Mouse (Mus musculus) heart, adult 2 months (tissue): ENCODE data around the gene Stk11. TPM values are rescaled to one million over a fixed set of nuclear protein-coding genes. Genes with fewer than 3 reads are reported as not detected.

Experiments used
- DNase-seq, 2 experiments: peaks; one replicate each; pipeline ENCODE4 v3.0.0; 2021
- H3K27ac ChIP-seq: fragments of 200-600 bp; 2 replicates; pipeline ENCODE4 v1.8.1; 2022
- H3K27me3 ChIP-seq: fragments of 200-500 bp; 2 replicates; pipeline ENCODE4 v1.6.1; 2012; ENCODE audit warnings: mild to moderate bottlenecking, low read length, inconsistent platforms, mixed read lengths; ENCODE audit not compliant: control insufficient read depth, insufficient read depth
- H3K36me3 ChIP-seq: fragments of 200-500 bp; 2 replicates; pipeline ENCODE4 v1.6.1; 2012; ENCODE audit warnings: low read length, inconsistent platforms; ENCODE audit not compliant: control insufficient read depth, insufficient read depth
- H3K4me1 ChIP-seq: fragments of 200-500 bp; 2 replicates; pipeline ENCODE4 v1.6.1; 2011; ENCODE audit warnings: low read length; ENCODE audit not compliant: control insufficient read depth, insufficient read depth
- H3K4me3 ChIP-seq: fragments of 200-600 bp; 2 replicates; pipeline ENCODE4 v1.8.1; 2022
- H3K79me2 ChIP-seq: fragments of 200-500 bp; replicated peaks from 2 replicates; pipeline ENCODE4 v1.6.1; 2012; ENCODE audit warnings: mild to moderate bottlenecking, inconsistent platforms, low read length, moderate library complexity, mixed read lengths; ENCODE audit not compliant: control insufficient read depth, insufficient read depth
- H3K9ac ChIP-seq: fragments of 200-500 bp; 2 replicates; pipeline ENCODE4 v1.6.1; 2012; ENCODE audit warnings: low read depth, mild to moderate bottlenecking, control low read depth, inconsistent platforms, low read length, mixed read lengths
- CTCF ChIP-seq: fragments of 200-600 bp; IDR thresholded peaks from 2 replicates; pipeline ENCODE4 v1.8.1; 2022; ENCODE audit warnings: antibody characterized with exemption, mild to moderate bottlenecking, moderate library complexity
- EP300 ChIP-seq: fragments of 200-500 bp; IDR thresholded peaks from 2 replicates; pipeline ENCODE4 v1.6.1; 2011; ENCODE audit warnings: low read depth, low read length, control low read depth; ENCODE audit not compliant: insufficient read depth
- POLR2A ChIP-seq: fragments of 200-500 bp; IDR thresholded peaks from 2 replicates; pipeline ENCODE4 v1.6.1; 2011; ENCODE audit warnings: mild to moderate bottlenecking, low read depth, low read length, control low read depth; ENCODE audit not compliant: insufficient read depth
- WGBS: fragments of 180-500 bp; shearing (Covaris S2); methylation state at CpG from one replicate; pipeline ENCODE4 v1.1.7; 2018; 5-methylcytosine and 5-hydroxymethylcytosine counted together
- intact Hi-C: fragments of 180-260 bp; cut with DNase I; formaldehyde crosslinking; loops from one replicate; pipeline ENCODE4 v1.15.1; 2025
- polyA plus RNA-seq: library from polyadenylated mRNA; depleted of rRNA; stranded (reverse); fragments of >200 nt; gene quantifications from 2 replicates; pipeline ENCODE4 v1.2.3, GENCODE M21; 2012
- total RNA-seq, 2 experiments: library from RNA; stranded (reverse); gene quantifications; 2 replicates each; pipeline ENCODE4 v1.2.3; 2021

Stk11 gene
- total and polyA plus RNA-seq, 3 experiments, result 127 to 161 (median 140) TPM

DNA sequence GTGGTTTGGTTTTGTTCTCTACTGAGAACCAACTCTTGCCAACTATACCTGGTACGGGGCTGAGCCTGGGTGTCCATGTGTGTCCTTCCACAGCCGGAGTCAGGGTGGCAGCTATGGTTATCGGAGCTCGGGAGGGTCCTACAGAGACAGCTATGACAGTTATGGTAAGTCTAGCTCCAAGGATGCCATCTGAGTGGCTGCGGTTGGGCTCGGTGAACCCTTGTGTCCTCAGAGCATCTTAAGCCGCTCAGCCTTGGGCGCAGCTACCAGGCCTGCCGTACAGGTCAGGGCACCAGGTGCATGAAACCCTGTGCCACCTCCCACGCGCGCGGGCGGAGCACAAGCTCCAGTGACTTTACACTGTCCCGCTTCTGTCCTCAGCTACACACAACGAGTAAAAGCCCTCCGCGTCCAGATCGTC, 55.0 kb downstream of the Stk11 start:
- H3K4me3 ChIP-seq, result no peak overlapping the region
- no peak for DNase-seq
- 97% methylated on average over 19 of the region's 19 CpGs for WGBS
- TF ChIP-seq POLR2A (no peak), EP300 (no peak), CTCF (no peak)
- H3K4me1 ChIP-seq, result peaks cover 6% of the 10 kb centered on the region
- H3K27ac ChIP-seq, result no peak overlapping the region
- H3K79me2 ChIP-seq, result peaks cover 5% of the 10 kb centered on the region
- H3K27me3 ChIP-seq, result no peaks in the 10 kb centered on the region
- no peak overlapping the region for H3K9ac ChIP-seq
- intact Hi-C loops, result loop anchor here (10.0 kb wide), 1 partner anchor 154 kb away; the partner anchor contains the start of genes 2310011J03Rik, Pcsk4 and Reep6
- H3K36me3 ChIP-seq, result peaks cover 2% of the 10 kb centered on the region

DNA sequence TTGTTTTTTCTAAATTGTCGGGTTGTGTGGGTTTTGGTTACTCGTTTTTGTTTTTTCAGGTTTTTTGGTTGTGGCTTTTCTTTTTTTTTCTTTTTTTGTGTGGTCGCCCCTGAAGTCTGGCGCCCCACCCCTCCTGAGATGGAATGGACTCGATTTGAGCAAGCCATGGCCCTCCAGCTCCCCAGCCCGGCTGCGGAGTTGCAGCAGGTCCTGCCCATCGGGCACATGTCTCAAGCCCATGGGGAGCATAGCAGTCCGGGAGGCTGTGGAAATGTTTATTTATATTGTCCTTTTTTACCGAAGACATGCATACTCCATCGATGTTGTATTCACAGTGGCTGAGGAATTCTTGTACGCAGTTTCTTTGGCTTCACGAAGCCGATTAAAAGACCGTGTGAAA, 55.6 kb downstream of the Stk11 start:
- no peak overlapping the region for H3K4me3 ChIP-seq
- intact Hi-C loops, result loop anchor here (10.0 kb wide), 1 partner anchor 154 kb away; the partner anchor contains the start of genes 2310011J03Rik, Pcsk4 and Reep6
- H3K27me3 ChIP-seq, result no peaks in the 10 kb centered on the region
- peaks cover 5% of the 10 kb centered on the region for H3K79me2 ChIP-seq
- DNase-seq, result no peak
- no peak overlapping the region for H3K27ac ChIP-seq
- WGBS, result 81% methylated on average over 15 of the region's 15 CpGs
- TF ChIP-seq CTCF, result no peak
- TF ChIP-seq EP300, result no peak
- TF ChIP-seq POLR2A, result no peak
- peaks cover 6% of the 10 kb centered on the region for H3K4me1 ChIP-seq
- peaks cover 2% of the 10 kb centered on the region for H3K36me3 ChIP-seq
- H3K9ac ChIP-seq, result no peak overlapping the region

DNA sequence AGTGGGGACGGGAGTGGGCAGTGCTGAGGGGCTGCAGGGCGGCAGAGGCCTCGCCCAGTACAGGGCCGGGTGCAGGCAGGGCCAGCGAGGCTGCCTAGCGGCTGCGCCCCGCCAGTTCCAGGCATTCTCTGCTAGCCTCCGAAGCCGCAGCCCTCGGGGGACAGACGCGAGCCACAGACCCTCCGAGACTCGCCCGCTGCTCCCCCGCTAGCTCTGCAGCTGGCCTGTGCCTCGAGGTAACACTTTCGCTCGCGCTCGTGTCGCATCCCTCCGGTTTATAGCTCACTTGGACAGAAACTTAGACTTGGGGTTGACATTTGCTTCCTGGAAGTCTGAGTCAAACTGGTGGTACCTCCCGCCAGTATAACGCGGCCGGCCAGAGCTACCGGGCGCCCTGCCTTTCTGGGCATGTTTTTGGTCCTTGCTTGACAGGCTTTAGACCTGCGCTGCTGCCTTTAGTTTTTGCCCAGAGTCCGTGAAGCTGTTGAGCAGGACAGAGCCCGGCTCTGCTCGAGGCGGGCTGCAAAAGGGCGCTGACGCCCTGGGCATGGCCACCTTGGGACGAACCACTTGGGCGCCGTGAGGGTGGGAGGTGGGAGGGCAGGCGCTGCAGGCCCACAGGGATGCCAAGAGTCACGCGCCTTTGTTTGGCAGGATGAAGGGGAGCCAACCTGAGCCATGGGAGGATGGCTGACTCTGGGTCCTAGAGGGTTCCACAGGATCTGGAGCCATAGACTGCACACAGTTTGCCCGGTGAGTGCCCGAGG, 56.3 kb downstream of the Stk11 start:
- peaks cover 5% of the 10 kb centered on the region for H3K79me2 ChIP-seq
- intact Hi-C loops, result loop anchor here (10.0 kb wide), 1 partner anchor 153 kb away; the partner anchor contains the start of genes 2310011J03Rik, Pcsk4 and Reep6
- no peaks in the 10 kb centered on the region for H3K27me3 ChIP-seq
- peaks cover 2% of the 10 kb centered on the region for H3K36me3 ChIP-seq
- no peak for TF ChIP-seq CTCF
- TF ChIP-seq POLR2A, result no peak
- no peak for TF ChIP-seq EP300
- H3K4me1 ChIP-seq, result peaks cover 6% of the 10 kb centered on the region
- DNase-seq, result peak; percentile 46 to 55
- H3K9ac ChIP-seq, result no peak overlapping the region
- 76% methylated on average over 45 of the region's 45 CpGs for WGBS
- peak overlapping the region; percentile 63 for H3K4me3 ChIP-seq
- H3K27ac ChIP-seq, result peak overlapping the region; percentile 97

DNA sequence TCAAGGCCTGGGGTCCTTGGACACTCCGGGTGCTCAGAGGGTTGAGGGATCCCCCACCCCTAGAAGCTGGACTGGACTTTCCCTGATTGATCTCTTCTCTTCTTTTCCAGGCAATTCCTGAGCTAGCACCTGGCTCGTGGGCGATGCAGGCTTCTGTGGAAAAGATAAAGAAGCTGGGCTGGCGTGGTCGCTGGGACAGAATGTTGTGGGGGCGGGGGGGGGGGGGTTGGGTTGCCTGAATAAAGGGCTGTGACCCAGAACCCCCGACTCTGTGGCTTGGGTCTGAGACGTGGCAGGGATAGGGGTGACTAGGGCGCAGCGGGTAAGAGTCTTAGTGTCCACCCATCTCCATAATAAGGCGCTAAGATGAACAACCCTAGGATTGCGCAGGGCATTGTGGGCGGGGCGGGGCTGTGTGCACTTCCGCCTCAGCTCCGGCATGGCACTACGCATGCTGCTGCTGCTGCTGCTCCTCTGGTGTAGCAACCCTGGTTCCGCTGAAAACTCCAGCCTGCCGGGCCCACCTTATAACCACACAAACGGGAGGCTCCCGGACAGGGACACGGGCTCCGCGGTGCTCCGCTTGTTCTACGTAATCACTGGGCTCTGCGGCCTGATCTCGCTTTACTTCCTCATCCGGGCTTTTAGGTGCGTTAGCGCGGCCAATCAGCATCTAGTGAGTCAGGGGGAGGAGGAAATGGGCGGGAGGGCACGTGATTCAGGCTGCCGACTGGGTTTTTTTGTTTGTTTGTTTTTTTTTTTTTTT, 57.1 kb downstream of the Stk11 start, which contains the start of gene 1600002K03Rik:
TSS of gene 1600002K03Rik (plus strand) at position 418 of the 766 bp plus-strand sequence.
- Histone ChIP-seq H3K79me2 (peaks cover 5% of the 10 kb centered on the region), H3K4me3 (peak within 1 kb of the TSS; percentile 63), H3K27me3 (no peaks in the 10 kb centered on the region), H3K27ac (peak within 1 kb of the TSS; percentile 97), H3K36me3 (peaks cover 2% of the 10 kb centered on the region), H3K9ac (peak within 1 kb of the TSS; percentile 73), H3K4me1 (peaks cover 6% of the 10 kb centered on the region)
- TF ChIP-seq EP300 (peak; percentile 76), CTCF (no peak), POLR2A (peak; percentile 85)
- intact Hi-C loops, result loop anchor here (10.0 kb wide), 1 partner anchor 152 kb away; the partner anchor contains the start of genes 2310011J03Rik, Pcsk4 and Reep6
- DNase-seq, result peak; percentile 93 to 94
- 5% methylated on average over 35 of the region's 35 CpGs for WGBS

DNA sequence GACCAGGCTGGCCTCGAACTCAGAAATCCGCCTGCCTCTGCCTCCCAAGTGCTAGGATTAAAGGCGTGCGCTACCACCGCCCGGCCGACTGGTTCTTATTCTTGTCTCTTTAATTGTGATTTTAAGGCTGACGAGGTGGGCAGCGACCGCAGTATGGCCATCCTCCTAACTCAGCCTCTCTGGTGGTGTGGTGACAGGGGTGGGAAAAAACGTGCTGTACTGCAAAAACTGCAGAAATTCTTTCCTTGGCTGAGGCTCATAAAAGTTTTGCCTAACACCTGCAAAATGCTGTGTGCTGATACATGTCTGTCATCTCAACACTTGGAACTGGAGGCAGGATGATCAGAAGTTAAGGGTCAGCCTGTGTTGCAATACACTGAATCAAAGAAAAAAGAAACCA, 57.8 kb downstream of the Stk11 start:
- intact Hi-C loops, result loop anchor here (10.0 kb wide), 1 partner anchor 151 kb away; the partner anchor contains the start of genes 2310011J03Rik, Pcsk4 and Reep6

More for the DNA sequence above, 57.8 kb downstream of the Stk11 start:
- DNase-seq, result no peak
- H3K27ac ChIP-seq, result peak overlapping the region; percentile 97
- H3K27me3 ChIP-seq, result no peaks in the 10 kb centered on the region
- 6% methylated on average over 11 of the region's 11 CpGs for WGBS
- TF ChIP-seq CTCF, result no peak
- TF ChIP-seq POLR2A, result no peak
- TF ChIP-seq EP300, result no peak
- peaks cover 5% of the 10 kb centered on the region for H3K79me2 ChIP-seq
- H3K36me3 ChIP-seq, result peaks cover 2% of the 10 kb centered on the region
- peaks cover 5% of the 10 kb centered on the region for H3K4me1 ChIP-seq
- peak overlapping the region; percentile 63 for H3K4me3 ChIP-seq
- peak overlapping the region; percentile 69 for H3K9ac ChIP-seq
